Mouse (Mus musculus): ENCODE results near the gene Smr3a. TPM values are rescaled to one million over a fixed set of nuclear protein-coding genes. Genes with fewer than 3 reads are reported as not detected.

The Smr3a gene
- total RNA-seq (2021): not detected
- long read RNA-seq, experiment 1: 0 reads
- long read RNA-seq, experiment 2: 0 reads

GRCm38 (mm10) chr5:88002249-88002648 lies at the start of gene Smr3a:
Smr3a (plus strand) TSS chr5:88002549.
- DNase-seq (ENCODE audit: low spot score in 2 of 2): no peak

DNA sequence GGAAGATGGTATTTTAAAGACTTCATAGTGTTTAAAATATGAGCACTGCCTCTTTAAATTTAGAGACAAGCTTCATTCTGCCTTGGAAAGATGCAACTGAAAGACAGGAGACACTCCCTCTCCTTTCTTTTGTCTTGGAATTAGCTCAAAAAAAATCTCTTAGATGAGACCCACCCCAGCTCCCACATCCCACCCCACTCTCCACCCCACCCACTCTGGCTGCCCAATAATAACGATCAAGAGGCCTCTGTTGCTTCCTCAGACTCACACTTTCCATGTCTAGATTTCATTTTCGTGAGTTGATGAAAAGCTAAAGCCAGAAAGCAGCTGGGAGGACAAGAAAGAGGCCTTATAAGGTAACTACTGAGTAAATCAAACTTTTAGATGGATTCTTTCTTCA lies 33.1 kb upstream of the Smr3a start, which contains the start of the genes 2310003L06Rik and Gm28434:
2310003L06Rik (plus strand) TSS at position 259 of the 400 bp plus-strand sequence.
Gm28434 (plus strand) TSS at position 317 of the 400 bp plus-strand sequence.
- no peak for DNase-seq (ENCODE audit: low spot score in 2 of 2)

DNA sequence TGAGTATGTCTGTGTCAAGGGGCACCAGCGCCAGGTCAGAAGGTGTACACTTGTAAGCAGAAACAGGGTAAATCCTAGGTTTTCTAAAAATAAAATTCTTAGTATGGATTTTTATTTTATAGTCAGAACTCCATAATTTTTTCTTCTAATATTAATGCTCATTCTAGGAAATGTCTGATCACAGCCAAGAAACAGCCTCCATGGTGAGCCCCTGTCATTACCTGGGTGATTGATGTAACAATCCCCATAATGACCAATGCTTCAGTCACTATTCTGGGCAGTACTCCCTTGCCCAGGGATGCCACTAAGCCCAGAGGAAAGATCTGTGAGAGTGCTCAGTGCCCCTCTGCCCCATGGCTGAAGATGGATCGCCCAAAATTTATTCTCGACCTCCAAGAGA lies 23.2 kb upstream of the Smr3a start, which contains the start of gene Cabs1:
Cabs1 (plus strand) TSS at position 301 of the 400 bp plus-strand sequence.
- no peak for DNase-seq (ENCODE audit: low spot score in 2 of 2)

- no peak for DNase-seq (ENCODE audit: low spot score in 2 of 2)
Measured at GRCm38 (mm10) chr5:87982468-87983214, 19.7 kb upstream of the Smr3a start.

DNA sequence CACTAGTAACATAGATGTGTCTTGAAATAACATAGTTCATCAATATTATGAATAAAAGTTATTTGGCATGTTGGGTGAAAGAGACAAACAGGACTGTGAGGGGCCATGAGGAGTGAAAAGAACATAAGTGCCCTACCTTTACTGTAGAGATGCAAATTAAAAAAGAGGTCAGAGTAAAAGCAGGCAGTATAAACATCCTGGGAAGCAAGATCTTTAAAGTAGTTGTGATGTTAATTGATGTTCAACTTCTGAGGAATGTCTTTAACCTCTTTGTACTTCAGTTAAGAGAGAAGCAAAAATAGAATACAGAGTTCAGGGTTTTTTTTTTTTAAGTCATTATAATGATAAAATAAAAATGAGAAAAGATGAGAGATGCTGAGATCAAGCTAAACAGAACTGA lies 2.9 kb downstream of the Smr3a start:
- DNase-seq (ENCODE audit: low spot score in 2 of 2): no peak

Other genes starting within 250 kb of the Smr3a start
- not detected for gene Csn1s2a, start 228.0 kb upstream of the Smr3a start, total RNA-seq (2021)
- gene Csn1s2b, start 194.5 kb upstream of the Smr3a start, total RNA-seq (2021): not detected
- gene Prr27, start 176.9 kb upstream of the Smr3a start, total RNA-seq (2021): not detected
- not detected for gene Odam, start 117.5 kb upstream of the Smr3a start, total RNA-seq (2021)
- not detected for gene Csn3, start 77.0 kb upstream of the Smr3a start, total RNA-seq (2021)
- gene 2310003L06Rik, start 33.1 kb upstream of the Smr3a start, total RNA-seq (2021): not detected
- not detected for gene Gm28434, start 33.0 kb upstream of the Smr3a start, total RNA-seq (2021)
- gene Cabs1, start 23.1 kb upstream of the Smr3a start, total RNA-seq (2021): not detected
- not detected for gene Smr2, start 84.0 kb downstream of the Smr3a start, total RNA-seq (2021)
- gene Gm11116, start 109.0 kb downstream of the Smr3a start, total RNA-seq (2021): not detected
- gene Gm11115, start 151.6 kb downstream of the Smr3a start, total RNA-seq (2021): not detected